Mouse (Mus musculus): ENCODE results near the gene Syn1.

Syn1 gene

GRCm38 (mm10) chrX:20920844-20921364 is at the start of gene Syn1:
TSS of gene Syn1 (minus strand) at chrX:20921004.
- DNase-seq: peak; percentile 58 to 60

DNA sequence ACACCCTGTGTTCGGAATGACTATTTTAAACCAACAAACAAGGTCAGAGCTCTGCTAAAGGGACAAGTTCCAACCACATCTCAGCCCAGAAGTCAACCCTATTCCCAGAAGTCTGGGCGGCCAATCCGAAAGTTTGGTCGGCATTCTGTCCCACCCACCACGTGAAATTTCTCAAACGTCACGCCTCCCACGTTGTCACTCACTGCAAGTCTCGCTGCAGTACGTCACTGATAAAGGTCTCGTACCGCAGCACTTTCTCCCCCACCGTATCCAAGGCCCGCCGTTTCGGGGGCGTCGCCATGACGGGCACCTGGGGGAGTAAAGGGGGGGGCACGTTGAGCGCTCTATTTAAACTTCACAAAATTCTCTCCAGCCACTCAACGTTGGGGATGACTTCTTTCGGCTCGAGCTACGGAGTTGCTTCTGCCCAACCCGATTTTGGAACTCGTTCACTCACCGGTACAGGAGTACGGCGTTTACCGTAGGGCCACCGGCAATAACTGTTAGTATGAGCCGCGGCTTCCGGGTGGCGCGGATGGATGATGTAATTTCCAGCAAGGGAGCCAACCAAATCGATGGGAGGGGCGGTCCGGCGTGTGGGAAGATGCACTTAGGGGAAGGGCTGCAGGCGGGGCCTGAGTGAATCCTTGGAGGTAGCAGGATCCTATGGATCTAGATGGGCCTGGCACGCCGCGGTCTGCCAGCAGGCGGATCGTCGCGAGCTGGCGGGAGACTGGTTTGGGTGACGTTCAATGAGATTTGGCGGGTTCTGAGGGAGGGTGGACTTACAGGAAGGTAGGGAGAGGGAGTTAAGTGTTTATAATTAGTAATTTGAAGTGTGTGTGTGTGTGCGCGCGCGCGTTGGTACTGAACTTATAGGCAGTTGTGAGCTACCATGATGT is 40.9 kb upstream of the Syn1 start, which contains the start of gene Uxt:
Gene Uxt (minus strand): TSS at position 541 of the 902 bp plus-strand sequence.
- peak; percentile 70 to 79 for DNase-seq

DNA sequence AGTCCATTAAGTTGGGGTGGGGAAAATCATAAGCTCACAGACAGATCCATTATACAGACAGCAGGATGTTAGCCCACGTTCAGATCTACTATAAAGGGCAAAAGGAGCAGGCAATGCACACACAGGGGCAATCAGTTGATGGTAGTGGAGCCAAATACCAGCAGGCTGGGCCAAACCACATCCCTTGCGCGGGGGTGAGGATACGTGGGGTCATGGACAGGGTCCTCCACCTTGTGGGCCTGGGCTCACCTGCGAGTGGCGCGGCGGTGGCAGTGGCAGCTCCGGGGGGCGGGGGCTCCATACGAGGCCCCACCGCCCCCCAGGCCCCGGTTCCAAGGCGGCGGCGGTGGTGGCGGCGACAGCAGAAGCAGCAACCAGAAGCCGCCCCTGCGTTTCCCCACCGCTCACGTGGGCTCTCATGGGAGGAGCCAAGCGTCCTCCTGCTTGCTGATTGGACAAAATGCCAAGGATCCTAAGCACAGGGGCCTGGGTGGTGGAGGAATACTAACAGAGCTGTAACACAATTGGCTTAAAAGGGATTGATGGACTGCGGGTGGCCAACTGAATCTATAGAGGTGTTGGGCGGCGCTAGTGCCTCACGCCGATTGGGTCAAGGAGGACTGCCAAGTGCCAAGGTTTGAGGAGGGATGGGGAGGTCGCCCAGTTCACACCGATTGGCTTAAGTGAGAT is 29.5 kb upstream of the Syn1 start, which contains the start of gene Elk1:
Gene Elk1 (minus strand): TSS at position 418 of the 690 bp plus-strand sequence.
- peak; percentile 59 to 76 for DNase-seq

DNA sequence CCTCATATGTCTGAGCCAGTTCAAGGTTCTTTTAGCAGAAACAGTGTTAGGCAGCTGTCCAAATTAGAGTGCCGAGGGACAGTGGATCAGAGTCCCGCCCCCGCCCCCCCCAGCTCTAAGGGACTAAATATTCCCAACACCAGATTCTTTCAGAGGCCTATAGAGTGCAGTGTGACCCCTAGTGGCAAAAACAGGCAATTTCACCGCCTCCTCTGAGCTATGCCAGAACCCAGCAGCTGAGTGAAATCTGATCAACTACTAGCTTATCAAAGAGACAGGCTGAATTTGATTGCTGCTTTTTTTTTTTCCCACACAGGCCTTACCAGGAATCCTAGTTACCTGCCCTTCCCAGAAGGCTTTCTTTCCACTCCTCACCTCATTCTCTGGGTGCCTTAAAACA is 25.3 kb upstream of the Syn1 start:
- no peak for DNase-seq

DNA sequence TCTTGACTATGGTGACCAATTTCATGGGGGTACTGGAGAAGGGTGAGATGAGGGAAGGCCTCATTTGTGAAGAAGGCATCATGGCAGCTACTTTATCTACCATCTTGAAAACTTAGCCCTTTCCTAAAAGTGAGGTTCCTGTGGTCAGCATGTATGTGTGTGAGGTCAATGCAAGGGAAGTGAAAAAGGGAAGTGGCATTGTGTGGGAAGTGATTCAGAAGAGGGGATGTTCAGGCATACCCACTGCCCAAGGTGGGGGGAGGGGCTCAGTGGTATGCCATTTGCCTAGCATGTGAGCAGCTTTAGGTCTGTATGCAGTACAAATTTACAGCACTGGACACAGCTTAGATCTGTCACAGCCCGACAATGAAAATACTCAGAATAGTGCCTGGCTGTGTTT is 11.2 kb upstream of the Syn1 start:
- DNase-seq: no peak

DNA sequence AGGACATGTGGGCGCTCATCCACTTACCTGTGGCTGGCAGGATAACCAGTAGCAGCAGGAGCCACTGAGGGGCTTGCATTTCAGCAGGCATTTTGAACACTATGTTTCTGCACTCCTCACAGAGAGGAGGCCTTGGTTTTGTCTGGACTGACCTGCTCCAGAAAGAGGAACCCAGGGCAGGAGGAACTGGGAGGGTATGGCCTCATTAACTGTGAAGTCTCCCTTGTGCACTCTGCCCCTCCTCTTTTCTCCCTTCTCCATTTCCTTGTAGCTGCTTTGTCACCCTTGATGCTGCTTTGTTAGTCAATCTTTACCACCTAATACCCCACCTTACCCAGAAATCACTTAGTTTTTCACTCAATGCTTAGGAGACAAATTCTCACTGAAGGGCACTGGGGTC is 10.6 kb upstream of the Syn1 start, which contains the start of gene Cfp:
Gene Cfp (minus strand): TSS at position 192 of the 400 bp plus-strand sequence.
- DNase-seq: no peak

- no peak for DNase-seq
Observed at GRCm38 (mm10) chrX:20929859-20930258, 9.1 kb upstream of the Syn1 start.

GRCm38 (mm10) chrX:20924976-20925375 is 4.2 kb upstream of the Syn1 start:
- DNase-seq: no peak

DNA sequence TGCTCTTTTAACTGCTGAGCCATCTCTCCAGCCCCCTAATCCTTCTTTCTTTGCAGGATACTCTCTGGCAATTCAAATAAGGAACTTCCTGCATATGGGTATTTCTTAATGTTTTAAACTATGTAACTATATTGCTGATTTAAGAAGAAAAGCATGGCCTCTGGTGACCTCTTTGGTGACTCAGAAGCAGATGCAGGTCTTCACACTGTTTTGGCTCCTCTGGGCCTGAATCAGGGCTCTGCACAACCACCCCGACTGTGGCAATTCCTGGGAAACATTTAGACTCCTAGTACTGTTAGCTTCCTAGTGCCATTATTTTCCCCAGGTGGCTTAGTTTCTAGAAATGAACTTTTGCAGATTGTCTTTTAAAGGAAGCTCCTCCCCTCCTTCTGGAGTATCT is 2.7 kb upstream of the Syn1 start:
- DNase-seq: no peak

GRCm38 (mm10) chrX:20921366-20921765 is 562 bp upstream of the Syn1 start:
- no peak for DNase-seq

DNA sequence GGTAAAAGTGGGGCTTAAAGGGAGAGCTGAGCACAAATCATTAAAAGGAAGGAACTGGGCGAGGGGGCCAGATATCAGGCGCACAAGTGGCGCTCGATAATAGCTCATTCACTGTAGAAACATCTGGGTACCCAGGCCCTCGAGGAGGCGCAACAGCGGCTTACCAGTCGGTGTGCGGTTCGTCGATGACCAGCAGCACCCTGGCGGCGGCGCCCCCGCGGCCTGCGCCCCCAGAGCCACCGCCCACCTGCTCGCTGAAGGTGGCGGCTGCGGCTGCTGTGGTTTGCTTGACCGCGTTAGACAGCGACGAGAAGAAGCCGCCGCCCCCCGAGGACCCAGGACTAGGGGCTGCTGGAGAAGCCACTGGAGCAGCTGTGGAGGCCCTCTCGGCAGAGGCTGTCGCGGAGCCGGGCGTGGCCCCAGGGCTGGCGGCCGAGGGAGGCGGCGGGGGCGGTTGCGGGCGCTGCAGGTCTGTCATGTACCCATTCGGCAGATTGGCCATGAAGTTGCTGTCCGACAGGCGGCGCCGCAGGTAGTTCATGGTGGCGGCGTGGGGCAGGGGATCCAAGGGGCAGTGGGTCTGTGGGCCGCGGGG is 458 bp downstream of the Syn1 start:
- DNase-seq: no peak

DNA sequence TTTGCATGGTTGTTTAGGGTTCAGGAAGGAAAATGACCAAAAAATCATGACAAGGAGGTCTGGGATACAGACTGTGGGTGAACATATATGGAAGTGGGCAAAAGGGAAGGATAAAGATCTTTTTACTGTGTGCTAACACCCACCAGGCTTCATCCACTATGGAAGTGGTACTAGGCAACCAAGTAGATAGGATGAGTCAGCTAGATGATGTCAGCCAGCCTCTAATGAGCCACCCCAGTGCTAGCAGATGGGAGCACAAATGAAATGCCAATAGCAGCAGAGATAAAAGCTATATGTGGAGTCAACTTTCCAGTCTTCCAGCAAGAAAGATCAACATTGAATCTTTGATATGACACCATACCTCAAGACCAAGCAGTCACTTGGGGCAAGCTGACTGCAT is 5.7 kb downstream of the Syn1 start:
- no peak for DNase-seq

DNA sequence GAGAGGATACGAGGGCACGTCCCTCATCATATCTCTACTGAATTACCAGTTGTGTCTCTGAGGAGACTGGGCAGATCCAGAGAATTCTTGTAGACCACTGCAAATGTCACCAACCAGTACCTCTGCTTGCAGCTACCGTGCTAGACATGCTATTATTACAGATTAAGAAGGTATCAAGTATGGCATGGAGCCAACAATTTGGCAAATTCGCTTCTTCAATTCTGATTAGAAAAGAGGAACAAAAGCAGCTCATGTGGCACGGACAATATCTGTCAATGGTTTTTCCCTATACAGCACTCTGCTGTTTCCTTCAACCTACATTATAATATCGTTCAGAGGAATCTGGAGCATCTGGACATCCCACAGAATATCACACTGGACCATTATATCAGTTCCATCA is 7.1 kb downstream of the Syn1 start:
- no peak for DNase-seq

DNA sequence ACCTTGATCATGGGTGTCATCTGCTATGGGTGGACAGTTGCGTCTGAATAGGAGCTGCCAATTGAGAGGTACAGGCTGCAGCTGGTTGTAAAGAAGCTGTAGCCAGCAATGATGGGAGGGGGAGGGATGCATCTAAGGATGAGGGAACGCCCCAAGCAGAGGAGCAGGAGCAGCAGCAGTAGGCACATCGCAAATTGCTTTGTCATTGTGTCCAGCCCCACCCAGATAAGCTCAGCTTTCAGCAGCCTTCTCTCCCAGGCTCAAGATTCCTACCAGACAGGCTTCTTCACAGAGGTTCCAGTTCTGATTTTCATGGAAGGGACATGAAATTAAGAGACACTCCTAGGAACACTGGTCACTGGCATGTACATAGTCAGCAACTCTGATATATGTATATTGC is 10.7 kb downstream of the Syn1 start:
- DNase-seq: no peak

DNA sequence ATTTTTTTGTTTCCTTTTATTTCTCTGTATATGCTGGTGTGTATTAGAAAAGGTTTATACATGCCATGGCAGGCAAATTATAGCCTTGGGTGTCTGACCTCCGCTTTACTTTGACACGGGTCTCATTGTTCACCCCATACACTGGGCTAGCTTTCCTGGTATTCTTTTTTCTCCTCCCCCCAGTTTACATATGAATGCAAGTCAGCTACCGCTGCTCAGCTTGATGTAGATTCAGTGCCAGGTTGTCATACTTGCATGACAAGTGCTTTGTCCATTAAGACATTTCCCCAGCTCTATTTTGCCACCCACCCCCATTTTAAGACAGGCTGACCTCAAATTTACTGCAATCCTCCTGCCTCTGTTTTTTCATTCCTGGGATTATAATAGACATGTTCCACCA is 45.6 kb downstream of the Syn1 start:
- DNase-seq: no peak

- DNase-seq: no peak
Observed at GRCm38 (mm10) chrX:20872928-20873500, 47.8 kb downstream of the Syn1 start.

DNA sequence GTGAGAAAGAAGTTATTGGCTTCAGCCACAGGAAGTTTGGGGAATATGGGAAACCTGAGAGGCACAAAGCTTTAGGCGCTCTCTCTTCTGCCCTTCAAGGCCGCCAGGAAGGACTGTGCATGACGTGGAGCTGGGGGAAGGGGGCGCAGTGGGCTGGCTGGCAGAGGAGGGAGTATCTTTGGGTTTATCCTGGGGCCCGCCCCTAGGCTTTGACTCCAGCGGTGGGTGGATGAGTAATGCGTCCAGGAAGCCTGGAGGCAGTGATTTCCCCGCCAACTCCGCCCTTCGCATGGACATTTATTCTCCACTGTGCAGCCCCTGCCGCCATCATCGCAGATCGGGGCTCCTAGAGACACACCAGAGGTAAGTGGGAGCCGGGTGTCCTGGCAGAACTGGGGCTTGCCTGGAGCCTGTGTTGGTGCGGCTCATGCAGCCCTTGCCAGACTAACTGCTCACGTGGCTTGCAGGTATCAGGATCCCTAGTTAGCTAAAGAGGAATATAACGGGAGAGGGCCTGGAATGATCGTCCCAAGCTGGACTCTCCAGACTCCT is 50.8 kb downstream of the Syn1 start, which contains the start of gene Timp1:
Gene Timp1 (plus strand): TSS at position 205 of the 552 bp plus-strand sequence.
- no peak for DNase-seq

GRCm38 (mm10) chrX:20869203-20869602 is 51.6 kb downstream of the Syn1 start:
- DNase-seq: no peak

DNA sequence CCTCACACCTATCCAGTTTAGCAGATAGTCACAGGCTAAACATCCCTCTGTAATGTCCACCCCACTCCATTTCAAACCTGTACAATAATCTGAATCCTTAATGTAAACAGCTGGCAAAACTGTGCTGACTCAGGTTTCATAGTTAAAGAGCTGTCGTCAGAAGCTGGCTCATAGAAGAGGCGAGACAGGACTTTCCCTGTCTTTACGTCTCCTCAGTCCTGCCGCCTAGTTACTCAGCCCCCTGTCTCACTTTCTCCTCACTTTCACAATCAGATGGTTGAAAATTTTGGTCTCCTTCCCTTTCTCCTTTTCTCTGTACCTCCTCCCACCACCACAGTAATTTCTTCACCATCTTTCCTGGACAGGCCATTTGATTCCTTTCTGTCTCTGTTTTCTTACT is 52.7 kb downstream of the Syn1 start:
- no peak for DNase-seq

GRCm38 (mm10) chrX:20863161-20864101 is 57.4 kb downstream of the Syn1 start:
- DNase-seq: no peak

Measured in thymus, adult 18-20 months (tissue).